Mouse (Mus musculus): Measurements from ENCODE around the gene Med10. TPM values are rescaled to one million over a fixed set of nuclear protein-coding genes. Genes with fewer than 3 reads are reported as not detected.
A peak's percentile ranks its signal among the peaks of the same experiment; 100 is the strongest.

Gene Med10
- polyA plus RNA-seq (2012; rRNA removed): 44.6 and 54.3 TPM in 2 replicates

- DNase-seq (ENCODE audit: low spot score): no peak
Measured at GRCm38 (mm10) chr13:69802095-69802494, at the start of gene Med10. Med10 (plus strand) TSS chr13:69802395.

DNA sequence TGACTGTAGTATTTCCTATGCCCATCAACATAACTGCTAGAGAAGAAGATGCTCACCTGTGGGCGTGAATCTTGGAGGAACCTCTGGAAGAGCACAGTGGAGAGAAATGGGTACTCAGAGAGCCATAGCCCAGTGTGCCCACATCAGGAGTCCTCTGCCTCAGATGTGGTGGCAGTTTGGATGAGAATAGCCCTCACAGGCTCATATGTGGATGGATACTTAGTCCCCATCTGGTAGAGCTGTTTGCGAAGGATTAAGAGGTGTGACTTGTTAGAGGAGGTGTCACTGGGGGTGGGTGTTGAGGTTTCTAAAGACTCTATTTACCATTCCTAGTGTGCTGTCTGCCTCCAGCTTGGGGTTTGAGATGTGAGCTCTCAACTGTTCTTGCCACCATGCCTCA lies 49.3 kb upstream of the Med10 start:
- DNase-seq (ENCODE audit: low spot score): no peak

GRCm38 (mm10) chr13:69758979-69759378 lies 43.2 kb upstream of the Med10 start:
- no peak for DNase-seq (ENCODE audit: low spot score)

GRCm38 (mm10) chr13:69761393-69761792 lies 40.8 kb upstream of the Med10 start:
- no peak for DNase-seq (ENCODE audit: low spot score)

DNA sequence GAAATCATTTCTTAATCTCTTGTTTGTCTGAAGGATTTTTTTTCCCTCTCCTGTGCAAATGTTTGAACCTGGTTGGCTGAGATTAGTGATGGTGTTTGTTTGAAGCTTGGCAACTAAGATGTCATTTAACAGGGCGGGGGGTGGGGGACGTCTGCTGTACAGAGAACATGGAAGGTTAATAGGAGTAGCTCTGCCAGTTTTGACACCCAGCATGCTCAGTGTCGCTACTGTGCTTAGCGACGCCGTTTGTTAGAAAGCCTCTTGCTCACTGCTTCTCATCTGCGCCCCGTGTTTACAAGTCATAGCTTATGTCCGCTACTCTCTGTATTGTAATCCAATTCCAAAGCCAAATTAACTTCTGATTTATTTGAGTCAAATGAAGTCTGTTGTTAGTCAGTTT lies 37.5 kb upstream of the Med10 start:
- no peak for DNase-seq (ENCODE audit: low spot score)

GRCm38 (mm10) chr13:69768152-69768551 lies 34.0 kb upstream of the Med10 start:
- DNase-seq (ENCODE audit: low spot score): no peak

- no peak for DNase-seq (ENCODE audit: low spot score)
Measured at GRCm38 (mm10) chr13:69770538-69771456, 31.4 kb upstream of the Med10 start.

DNA sequence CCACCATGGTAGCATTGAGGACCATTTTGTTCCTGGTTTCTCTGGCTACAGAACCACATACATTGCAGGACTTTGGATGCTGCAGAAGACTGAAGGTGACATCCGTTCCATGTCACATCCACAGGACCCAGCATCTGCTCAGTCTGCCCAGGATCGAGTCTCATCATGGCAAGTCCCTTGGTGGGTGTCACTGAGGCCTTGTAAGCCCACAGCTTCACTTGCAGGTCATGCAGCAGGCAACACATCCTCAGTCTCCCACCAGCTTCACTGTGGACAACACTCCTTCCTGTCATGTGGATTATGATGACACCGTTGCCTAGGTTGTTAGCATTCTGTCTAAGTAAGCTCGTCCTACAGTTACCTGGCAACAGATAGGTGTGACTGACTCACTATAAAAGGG lies 29.8 kb upstream of the Med10 start:
- no peak for DNase-seq (ENCODE audit: low spot score)

DNA sequence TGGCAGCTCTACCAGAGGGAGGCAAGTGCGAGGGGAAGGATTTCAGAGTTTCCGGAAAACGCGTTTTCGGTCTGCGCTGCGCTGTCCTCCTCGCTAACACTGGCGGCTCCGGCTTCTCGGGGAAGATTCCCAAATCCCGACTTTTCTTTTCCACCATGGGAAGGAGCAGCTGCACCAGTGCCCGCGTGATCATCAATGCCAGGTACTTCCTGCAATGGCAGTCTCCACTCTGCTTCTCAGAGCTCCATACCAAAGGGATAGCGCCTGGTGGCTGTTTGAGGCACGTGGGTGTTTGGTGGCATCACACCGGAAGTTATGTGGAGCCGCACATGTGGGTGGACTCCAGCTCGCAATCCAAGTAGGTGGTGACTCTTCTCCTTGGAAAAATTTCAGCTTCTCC lies 24.0 kb upstream of the Med10 start:
- no peak for DNase-seq (ENCODE audit: low spot score)

GRCm38 (mm10) chr13:69788704-69789103 lies 13.5 kb upstream of the Med10 start:
- no peak for DNase-seq (ENCODE audit: low spot score)

GRCm38 (mm10) chr13:69791814-69792213 lies 10.4 kb upstream of the Med10 start:
- DNase-seq (ENCODE audit: low spot score): no peak

DNA sequence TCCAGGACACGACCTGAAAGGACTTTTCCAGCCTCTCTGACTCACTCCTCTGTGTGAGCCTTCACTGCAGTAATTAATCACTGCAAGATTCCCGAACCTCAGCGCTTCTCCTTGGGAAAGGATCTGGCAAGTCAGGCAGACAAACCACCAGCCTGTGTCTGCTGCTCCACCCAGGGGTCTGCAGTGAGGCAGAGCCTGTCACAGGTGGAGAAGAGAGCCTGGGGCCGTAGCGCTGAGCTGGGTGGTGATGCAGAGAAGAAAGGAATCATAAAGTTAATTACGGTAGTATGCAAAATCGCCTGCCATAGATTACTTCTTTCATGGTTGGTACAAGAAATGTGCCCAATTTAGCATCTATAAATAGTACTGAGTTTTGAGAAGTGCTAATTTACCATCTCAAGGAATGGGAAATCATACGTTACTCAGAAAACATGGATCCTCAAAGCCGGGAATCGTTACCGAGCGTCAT lies 9.6 kb upstream of the Med10 start:
- DNase-seq (ENCODE audit: low spot score): no peak

GRCm38 (mm10) chr13:69794808-69795207 lies 7.4 kb upstream of the Med10 start:
- no peak for DNase-seq (ENCODE audit: low spot score)

- peak; percentile 70 for DNase-seq (ENCODE audit: low spot score)
Measured at GRCm38 (mm10) chr13:69809681-69810611, 7.8 kb downstream of the Med10 start.

DNA sequence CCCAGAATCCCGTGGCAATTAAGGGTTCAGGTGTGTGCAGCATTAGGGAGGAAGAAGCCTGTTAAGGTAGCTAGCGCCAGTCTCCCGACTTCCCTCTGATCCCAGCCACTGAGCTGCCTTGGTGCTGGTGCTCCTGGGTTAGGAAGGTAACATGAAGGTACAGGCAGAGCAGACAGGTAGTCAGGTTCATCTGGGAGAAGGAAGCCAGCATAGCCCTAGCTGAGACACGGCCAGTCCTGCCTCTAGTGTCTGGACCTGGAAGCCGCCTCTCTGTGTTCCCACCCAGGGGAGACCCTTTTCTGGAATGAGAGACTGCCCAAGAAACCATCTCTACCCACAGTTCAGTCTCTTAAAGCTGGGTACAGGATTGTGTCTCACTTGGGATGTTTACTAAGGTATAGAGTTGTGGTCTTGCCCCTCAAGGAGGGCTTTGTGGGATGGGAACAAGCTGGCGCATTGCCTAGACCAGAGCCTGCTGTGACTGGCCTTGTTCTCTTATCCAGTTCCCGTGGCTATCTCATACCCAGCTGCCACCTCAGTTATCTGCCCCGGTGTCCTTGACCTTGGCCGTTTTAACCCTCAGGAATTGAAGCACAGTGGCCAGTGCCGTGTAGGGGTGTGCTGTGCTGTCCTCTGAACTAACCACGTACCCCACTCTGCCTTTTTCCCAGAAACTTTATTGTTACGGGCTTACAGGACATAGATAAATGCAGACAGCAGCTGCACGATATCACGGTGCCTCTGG lies 8.9 kb downstream of the Med10 start:
- DNase-seq (ENCODE audit: low spot score): no peak

GRCm38 (mm10) chr13:69813870-69814269 lies 11.7 kb downstream of the Med10 start:
- DNase-seq (ENCODE audit: low spot score): no peak

GRCm38 (mm10) chr13:69818306-69818705 lies 16.1 kb downstream of the Med10 start:
- DNase-seq (ENCODE audit: low spot score): no peak

DNA sequence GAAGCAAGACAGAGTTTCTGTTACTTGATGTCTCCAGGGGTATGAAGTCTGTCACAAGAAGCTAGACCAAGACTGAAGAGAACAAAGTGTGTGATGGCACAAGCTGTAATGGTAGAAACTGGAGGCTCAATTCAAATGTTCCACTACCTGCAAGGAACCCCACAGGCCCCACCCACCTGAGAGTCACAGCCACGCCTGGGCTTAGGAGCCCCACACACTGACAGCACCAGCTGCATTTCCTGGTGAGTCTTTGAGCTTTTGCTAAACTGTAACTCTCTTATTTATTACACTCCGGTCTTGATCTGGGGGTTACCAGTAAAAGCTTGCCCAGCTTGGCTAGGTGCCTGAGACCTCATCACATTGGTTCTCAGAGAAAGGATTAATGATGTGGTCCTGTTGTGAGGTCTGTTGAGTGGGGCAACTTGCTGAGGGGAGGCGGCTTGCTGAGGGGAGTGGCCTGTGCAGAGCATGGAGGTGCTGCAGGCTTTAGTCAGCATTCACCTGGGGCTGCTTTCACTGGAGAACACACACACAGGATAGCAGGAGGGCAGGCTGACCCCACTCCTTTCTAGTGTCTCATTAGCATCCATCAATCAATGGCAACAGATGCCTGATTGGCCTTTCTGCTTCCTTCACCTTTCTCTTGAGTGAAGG lies 19.1 kb downstream of the Med10 start:
- no peak for DNase-seq (ENCODE audit: low spot score)

DNA sequence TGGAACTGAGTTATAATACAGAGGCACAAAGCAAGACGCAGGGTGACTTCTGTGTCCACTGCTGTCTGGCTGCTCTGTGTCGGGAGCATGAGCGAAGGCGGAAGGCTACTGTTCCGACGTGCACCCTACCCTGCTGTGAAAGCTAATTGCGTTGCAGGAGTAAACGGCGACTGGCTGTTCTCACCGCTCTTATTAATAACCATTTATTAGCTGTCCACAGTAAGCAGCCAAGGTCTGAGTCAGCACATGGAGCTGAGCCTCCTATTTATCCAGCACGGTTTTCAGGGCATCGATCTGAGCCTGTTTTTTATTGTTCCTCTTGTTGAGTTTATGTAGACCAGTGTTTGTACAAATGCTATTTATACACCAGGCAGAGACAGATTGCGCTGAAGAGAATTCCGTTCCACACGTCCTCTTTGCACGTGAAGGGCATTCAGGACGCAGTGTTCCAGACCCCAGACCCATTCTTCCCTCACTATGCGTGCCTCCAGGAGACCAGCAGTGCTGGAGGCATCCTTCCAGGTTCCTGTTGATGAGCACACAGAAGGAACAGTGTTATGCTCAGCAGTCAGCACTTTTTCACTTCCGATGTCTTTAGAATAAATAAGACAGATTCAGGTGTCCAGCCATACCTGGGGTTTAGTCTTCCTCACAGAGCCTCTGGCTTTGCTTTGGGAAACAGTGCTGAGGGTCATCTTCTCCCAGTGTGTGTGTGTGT lies 21.9 kb downstream of the Med10 start:
- DNase-seq (ENCODE audit: low spot score): no peak

GRCm38 (mm10) chr13:69825396-69826095 lies 23.4 kb downstream of the Med10 start:
- DNase-seq (ENCODE audit: low spot score): no peak
